Mouse (Mus musculus) stomach, embryonic 15.5 days (tissue): ENCODE data around the gene Cfap44. TPM values are rescaled to one million over a fixed set of nuclear protein-coding genes. Genes with fewer than 3 reads are reported as not detected.

Experiments
- ATAC-seq: fragments of 200-750 bp; cut with Nextera tagmentation; 2 replicates; pipeline ENCODE4 v1.8.0; 2017; ENCODE audit warnings: low read depth, moderate number of reproducible peaks, moderate TSS enrichment; ENCODE audit not compliant: insufficient read depth, low FRiP score
- H3K27ac ChIP-seq: fragments of 300-500 bp; sonication (generic); 2 replicates; pipeline ENCODE4 v1.5.1; 2015; ENCODE audit warnings: mild to moderate bottlenecking, inconsistent platforms
- H3K27me3 ChIP-seq: fragments of 300-500 bp; sonication (generic); replicated peaks from 2 replicates; pipeline ENCODE4 v1.6.1; 2015; ENCODE audit warnings: inconsistent platforms
- H3K36me3 ChIP-seq: fragments of 300-500 bp; sonication (generic); 2 replicates; pipeline ENCODE4 v1.6.1; 2015; ENCODE audit warnings: inconsistent platforms
- H3K4me1 ChIP-seq: fragments of 300-500 bp; sonication (generic); 2 replicates; pipeline ENCODE4 v1.6.1; 2015; ENCODE audit warnings: inconsistent platforms
- H3K4me2 ChIP-seq: fragments of 300-500 bp; sonication (generic); 2 replicates; pipeline ENCODE4 v1.6.1; 2015; ENCODE audit warnings: mild to moderate bottlenecking, inconsistent platforms
- H3K4me3 ChIP-seq: fragments of 300-500 bp; sonication (generic); replicated peaks from 2 replicates; pipeline ENCODE4 v1.5.1; 2015; ENCODE audit warnings: inconsistent platforms
- H3K9ac ChIP-seq: fragments of 300-500 bp; sonication (generic); 2 replicates; pipeline ENCODE4 v1.6.1; 2015; ENCODE audit warnings: inconsistent platforms
- H3K9me3 ChIP-seq: fragments of 300-500 bp; sonication (generic); 2 replicates; pipeline ENCODE4 v1.6.1; 2016; ENCODE audit warnings: inconsistent platforms
- WGBS: fragments of 180-500 bp; shearing (Covaris S2); methylation state at CpG from one replicate; pipeline ENCODE4 v1.1.7; 2015; 5-methylcytosine and 5-hydroxymethylcytosine counted together
- polyA plus RNA-seq: library from polyadenylated mRNA; unstranded; fragments of >200 nt; fragmentation: Nextera tagmentation; extraction: Ambion mirVana; gene quantifications from 2 replicates; pipeline ENCODE4 v1.2.1, GENCODE M21; 2015

The Cfap44 gene
- polyA plus RNA-seq, 1 experiment from 2014 or later = 0.17 TPM

DNA sequence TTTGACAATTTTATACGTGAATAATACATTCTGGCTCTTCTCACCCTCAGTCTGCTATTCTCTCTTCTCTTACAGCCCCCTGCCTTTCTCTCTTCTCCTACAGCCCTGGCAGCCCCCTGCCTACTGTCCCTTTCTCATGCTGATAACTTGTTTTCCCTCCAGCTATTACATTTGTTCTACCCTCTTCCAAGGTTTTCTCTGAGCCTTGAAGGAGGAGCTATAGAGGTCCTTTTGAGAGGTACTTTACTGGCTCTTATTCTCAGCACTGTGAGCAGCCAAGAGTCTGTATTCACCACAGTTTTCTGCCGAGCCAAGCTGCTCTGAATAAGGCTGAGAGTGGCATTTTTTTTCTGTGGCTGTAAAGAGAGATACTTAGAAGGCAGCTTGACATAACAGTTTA lies 11.0 kb upstream of the Cfap44 start:
- Histone ChIP-seq H3K4me1 (peaks cover 3% of the 10 kb centered on the region; the same call in 1 of the 2 replicates), H3K4me2 (no peak overlapping the region), H3K27me3 (no peaks in the 10 kb centered on the region), H3K4me3 (no peak overlapping the region), H3K36me3 (peaks cover 8% of the 10 kb centered on the region), H3K9ac (no peak overlapping the region), H3K9me3 (no peaks in the 10 kb centered on the region), H3K27ac (no peak overlapping the region)
- ATAC-seq = no peak
- WGBS = 51% methylated on average over 2 of the region's 2 CpGs

DNA sequence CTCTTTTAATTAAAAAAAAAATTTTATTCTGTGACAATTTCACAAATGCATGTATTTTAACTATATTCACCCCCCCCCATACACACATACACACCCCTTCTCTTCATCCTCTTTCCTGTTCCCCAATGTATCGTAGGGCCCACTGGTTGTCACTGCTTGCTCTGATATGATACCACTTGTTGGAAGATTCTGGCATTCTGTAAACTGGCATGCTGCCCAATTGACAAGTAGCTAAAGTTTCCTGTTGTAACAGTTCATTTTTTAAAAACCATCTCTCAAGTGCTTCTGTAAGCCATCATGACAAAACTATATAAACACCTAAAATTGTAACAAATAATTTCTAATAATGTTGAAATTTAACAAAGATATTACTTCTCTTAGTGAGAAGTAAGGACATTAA lies 10.3 kb upstream of the Cfap44 start:
- no peak overlapping the region for H3K4me2 ChIP-seq
- H3K27me3 ChIP-seq = no peaks in the 10 kb centered on the region
- WGBS = 69% methylated on average over 1 of the region's 1 CpGs
- ATAC-seq = no peak
- no peak overlapping the region for H3K27ac ChIP-seq
- H3K4me1 ChIP-seq = peaks cover 3% of the 10 kb centered on the region; the same call in 1 of the 2 replicates
- no peak overlapping the region for H3K4me3 ChIP-seq
- peaks cover 5% of the 10 kb centered on the region; the same call in 1 of the 2 replicates for H3K36me3 ChIP-seq
- no peak overlapping the region for H3K9ac ChIP-seq
- no peaks in the 10 kb centered on the region for H3K9me3 ChIP-seq

DNA sequence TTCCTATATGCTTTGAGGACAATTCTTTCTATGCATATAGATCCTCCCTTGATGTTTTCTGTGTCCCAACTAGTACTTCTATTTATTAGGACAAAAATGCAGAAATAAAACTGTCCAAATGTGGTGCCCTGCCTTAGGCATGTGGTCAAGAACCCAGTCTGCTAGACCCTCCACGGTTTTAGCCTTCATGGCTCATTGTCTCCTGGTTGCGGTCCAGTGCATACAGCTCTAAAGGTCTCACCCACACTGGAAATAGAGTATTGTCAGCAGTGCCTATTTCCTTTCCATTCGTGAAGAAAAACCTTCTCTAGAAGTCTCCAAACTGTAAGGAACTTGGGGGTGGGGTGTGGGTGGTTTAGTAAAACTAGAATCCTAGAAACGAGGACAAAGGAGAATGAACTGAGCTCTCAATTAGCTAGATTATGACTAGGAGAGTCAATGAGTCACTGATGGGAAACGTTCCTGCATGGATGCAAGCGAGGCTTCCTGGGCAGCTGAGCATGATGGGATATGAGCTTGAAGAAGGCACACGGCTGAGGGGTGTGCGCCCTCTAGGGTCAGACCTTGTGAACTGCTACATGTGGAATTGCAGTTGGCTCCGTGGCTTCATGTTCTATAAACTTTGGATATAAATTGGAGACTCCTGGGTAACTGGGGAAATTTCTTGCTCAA lies 2.6 kb upstream of the Cfap44 start:
- peaks cover 4% of the 10 kb centered on the region; the same call in 1 of the 2 replicates for H3K36me3 ChIP-seq
- H3K4me2 ChIP-seq = no peak overlapping the region
- H3K9ac ChIP-seq = no peak overlapping the region
- WGBS = 41% methylated on average over 9 of the region's 9 CpGs
- no peak overlapping the region for H3K27ac ChIP-seq
- H3K4me3 ChIP-seq = no peak overlapping the region
- no peaks in the 10 kb centered on the region for H3K27me3 ChIP-seq
- H3K4me1 ChIP-seq = peaks cover 7% of the 10 kb centered on the region; the same call in 1 of the 2 replicates
- no peak for ATAC-seq
- H3K9me3 ChIP-seq = no peaks in the 10 kb centered on the region

DNA sequence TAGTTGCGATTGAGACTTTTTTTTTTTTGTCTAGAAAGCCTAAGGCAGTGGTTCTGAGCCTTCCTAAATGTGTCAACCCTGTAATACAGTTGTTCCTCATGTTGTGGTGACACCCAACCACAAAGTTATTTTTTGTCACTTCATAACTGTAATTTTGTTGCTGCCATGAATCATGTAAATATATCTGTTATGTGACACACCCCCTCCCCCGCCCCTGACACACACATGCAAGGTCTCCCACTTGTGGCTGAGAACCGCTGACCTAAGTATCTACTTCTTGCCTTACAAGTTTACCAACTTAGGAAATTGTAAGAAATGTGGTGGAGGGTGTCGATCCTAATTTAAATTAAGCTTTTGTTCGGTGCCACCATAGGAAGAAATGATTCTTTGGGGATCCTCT lies 10.3 kb downstream of the Cfap44 start:
- Histone ChIP-seq H3K4me1 (no peaks in the 10 kb centered on the region), H3K36me3 (no peaks in the 10 kb centered on the region), H3K27me3 (no peaks in the 10 kb centered on the region), H3K9me3 (no peaks in the 10 kb centered on the region), H3K4me2 (no peak overlapping the region), H3K4me3 (no peak overlapping the region), H3K9ac (no peak overlapping the region), H3K27ac (no peak overlapping the region)
- no peak for ATAC-seq
- WGBS = 96% methylated on average over 5 of the region's 5 CpGs

DNA sequence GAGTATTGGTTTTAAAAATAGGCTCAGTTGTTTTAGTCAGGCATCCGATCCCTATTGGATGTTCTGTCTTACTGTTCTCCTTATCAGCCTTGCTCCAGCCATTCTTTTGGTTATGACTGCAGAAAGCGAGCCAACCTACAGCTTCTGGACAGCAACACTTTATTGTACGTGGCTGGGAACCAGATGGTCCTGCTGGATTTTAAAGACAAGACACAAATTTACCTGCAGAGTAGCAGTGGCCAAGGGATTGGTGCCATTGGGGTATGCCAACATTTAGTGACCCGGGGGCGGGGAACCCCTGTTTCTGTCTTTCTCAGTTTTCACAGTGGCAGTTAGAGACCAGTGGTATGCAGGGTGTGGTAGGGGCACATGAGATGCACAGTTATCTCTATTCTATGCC lies 12.6 kb downstream of the Cfap44 start:
- Histone ChIP-seq H3K4me1 (no peaks in the 10 kb centered on the region), H3K4me3 (no peak overlapping the region), H3K36me3 (no peaks in the 10 kb centered on the region), H3K9me3 (no peaks in the 10 kb centered on the region), H3K9ac (no peak overlapping the region), H3K27ac (no peak overlapping the region), H3K27me3 (no peaks in the 10 kb centered on the region), H3K4me2 (no peak overlapping the region)
- ATAC-seq = no peak
- 83% methylated on average over 5 of the region's 5 CpGs for WGBS

DNA sequence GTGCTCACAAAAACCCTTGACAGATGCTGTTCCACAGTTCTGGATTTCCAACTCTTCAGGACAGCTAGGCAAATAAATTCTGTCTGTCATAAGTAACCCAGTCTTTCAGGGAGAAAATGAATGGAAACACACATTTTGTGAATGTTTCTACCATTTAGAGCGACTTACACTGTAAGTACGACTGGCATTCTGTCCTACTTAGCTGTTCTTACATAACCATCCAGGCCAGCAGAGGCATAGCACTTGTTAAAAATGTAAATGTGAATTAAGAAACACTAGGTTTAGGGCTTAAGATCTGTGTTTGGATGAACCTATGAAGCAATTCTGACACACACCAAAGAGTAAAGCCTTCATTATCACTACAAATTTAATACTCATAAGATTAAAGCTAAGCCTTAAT lies 13.7 kb downstream of the Cfap44 start:
- no peaks in the 10 kb centered on the region for H3K4me1 ChIP-seq
- no peak overlapping the region for H3K4me2 ChIP-seq
- no peaks in the 10 kb centered on the region for H3K9me3 ChIP-seq
- H3K27ac ChIP-seq = no peak overlapping the region
- H3K27me3 ChIP-seq = no peaks in the 10 kb centered on the region
- WGBS = 88% methylated on average over 2 of the region's 2 CpGs
- H3K4me3 ChIP-seq = no peak overlapping the region
- no peaks in the 10 kb centered on the region for H3K36me3 ChIP-seq
- ATAC-seq = no peak
- no peak overlapping the region for H3K9ac ChIP-seq

DNA sequence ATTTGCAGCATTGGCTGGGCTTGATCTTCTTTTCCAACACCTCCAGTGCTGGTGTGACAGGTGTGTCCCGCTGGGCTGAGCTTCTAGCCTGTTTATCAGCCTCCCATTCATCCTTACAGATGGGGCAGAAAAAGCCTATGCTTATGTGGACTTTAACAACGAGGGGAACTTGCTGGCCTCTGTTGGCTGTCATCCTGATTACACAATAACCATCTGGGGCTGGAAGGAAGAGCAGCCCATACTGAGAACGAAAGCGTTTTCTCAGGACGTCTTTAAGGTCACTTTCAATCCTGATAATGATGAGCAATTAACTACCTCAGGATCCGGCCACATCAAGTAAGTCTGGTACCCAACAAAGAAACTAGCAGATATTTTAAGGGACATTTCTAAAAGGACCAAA lies 15.6 kb downstream of the Cfap44 start:
- H3K36me3 ChIP-seq = no peaks in the 10 kb centered on the region
- 30% methylated on average over 6 of the region's 6 CpGs for WGBS
- H3K4me3 ChIP-seq = no peak overlapping the region
- no peak overlapping the region for H3K9ac ChIP-seq
- no peak overlapping the region for H3K4me2 ChIP-seq
- H3K27me3 ChIP-seq = no peaks in the 10 kb centered on the region
- no peak for ATAC-seq
- H3K4me1 ChIP-seq = no peaks in the 10 kb centered on the region
- H3K9me3 ChIP-seq = no peaks in the 10 kb centered on the region
- H3K27ac ChIP-seq = no peak overlapping the region

DNA sequence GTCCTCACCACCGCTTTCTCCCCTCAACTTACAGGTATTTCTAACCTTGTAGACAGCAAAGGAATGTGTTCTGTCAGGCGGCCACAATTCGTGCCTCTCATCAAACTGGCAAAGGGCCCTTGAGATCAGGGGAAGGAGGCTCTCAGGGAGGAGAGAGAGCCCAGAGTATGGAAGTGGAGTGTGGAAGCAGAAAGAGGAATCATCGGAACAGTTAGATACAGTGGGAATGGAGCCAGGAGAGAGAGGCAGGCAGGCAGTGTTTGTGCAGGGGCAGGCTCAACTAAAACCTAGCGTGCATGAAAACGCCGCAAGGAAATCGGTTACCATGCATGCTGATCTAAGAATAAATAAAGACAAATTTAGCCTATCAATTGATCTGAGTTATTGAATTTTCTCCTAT lies 23.0 kb downstream of the Cfap44 start:
- H3K27ac ChIP-seq = no peak overlapping the region
- H3K9ac ChIP-seq = no peak overlapping the region
- no peaks in the 10 kb centered on the region for H3K9me3 ChIP-seq
- H3K4me3 ChIP-seq = no peak overlapping the region
- ATAC-seq = no peak
- no peaks in the 10 kb centered on the region for H3K27me3 ChIP-seq
- H3K36me3 ChIP-seq = no peaks in the 10 kb centered on the region
- WGBS = 55% methylated on average over 8 of the region's 8 CpGs
- H3K4me2 ChIP-seq = no peak overlapping the region
- H3K4me1 ChIP-seq = peaks cover 3% of the 10 kb centered on the region; the same call in 1 of the 2 replicates

DNA sequence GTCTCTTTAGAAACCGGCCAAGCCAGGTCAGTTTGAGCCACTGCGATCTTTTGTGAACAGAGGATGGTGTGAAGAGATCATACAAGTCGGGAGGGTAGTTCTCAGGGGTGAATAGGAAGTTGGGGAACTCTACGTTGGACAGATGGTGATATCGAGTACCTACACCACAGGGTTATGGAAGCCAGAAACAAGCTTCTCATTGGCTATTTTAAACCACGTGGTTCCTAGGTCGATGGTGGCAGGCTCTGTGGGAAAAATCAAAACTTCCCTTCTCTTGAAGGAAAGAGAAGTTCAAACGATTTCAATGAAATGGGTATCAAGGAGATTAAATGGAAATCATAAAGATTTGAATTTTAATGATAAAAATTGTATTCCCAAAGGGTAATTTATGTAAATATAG lies 27.1 kb downstream of the Cfap44 start:
- Histone ChIP-seq H3K4me3 (no peak overlapping the region), H3K36me3 (no peaks in the 10 kb centered on the region), H3K9ac (no peak overlapping the region), H3K27ac (no peak overlapping the region), H3K4me1 (peaks cover 3% of the 10 kb centered on the region; the same call in 1 of the 2 replicates), H3K27me3 (no peaks in the 10 kb centered on the region), H3K9me3 (no peaks in the 10 kb centered on the region), H3K4me2 (no peak overlapping the region)
- no peak for ATAC-seq
- 82% methylated on average over 8 of the region's 8 CpGs for WGBS

DNA sequence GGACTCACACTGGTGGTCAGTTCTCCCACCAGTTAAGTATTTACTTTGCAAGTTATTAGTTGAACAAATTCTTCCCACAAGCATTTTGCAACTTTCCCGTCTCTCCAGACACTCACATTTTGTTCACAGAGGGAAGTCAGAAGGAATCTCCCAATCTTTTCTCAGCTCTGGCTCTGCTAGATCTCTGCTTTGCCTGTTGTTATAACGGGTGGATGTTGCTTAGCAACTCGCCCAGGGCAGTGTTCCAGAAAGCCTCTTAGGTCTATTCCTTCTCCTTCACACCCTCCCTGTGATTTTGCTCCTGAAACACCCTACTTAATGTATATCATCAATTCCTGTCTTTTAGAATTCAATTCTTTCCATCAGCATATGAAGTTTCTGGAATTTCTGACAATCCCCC lies 28.9 kb downstream of the Cfap44 start:
- Histone ChIP-seq H3K4me2 (no peak overlapping the region), H3K36me3 (no peaks in the 10 kb centered on the region), H3K4me3 (no peak overlapping the region), H3K27me3 (no peaks in the 10 kb centered on the region), H3K9ac (no peak overlapping the region), H3K9me3 (no peaks in the 10 kb centered on the region), H3K4me1 (no peaks in the 10 kb centered on the region), H3K27ac (no peak overlapping the region)
- whole genome bisulfite sequencing = 20% methylated on average over 3 of the region's 3 CpGs
- no peak; the same call in 1 of the 2 replicates for ATAC-seq

DNA sequence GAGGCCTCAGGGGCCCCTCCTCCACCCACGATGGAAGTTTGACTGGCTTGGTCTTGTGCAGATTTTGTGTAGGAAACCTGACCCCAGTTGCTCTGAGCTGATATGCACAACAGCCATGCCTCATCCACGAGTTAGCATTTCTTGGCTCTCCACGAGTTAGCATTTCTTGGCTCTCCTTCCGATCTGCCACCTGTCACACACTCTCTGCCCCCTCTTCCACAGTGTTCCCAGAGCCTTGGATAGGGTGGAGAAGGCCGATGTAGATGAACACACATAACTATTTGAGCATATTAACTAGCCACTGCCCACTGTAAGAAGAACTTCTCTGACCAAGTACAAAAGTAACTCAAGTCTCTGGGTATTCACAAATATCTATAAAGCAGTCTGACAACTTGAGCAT lies 33.9 kb downstream of the Cfap44 start:
- Histone ChIP-seq H3K4me1 (no peaks in the 10 kb centered on the region), H3K9me3 (no peaks in the 10 kb centered on the region), H3K27me3 (no peaks in the 10 kb centered on the region), H3K4me3 (no peak overlapping the region), H3K4me2 (no peak overlapping the region), H3K27ac (no peak overlapping the region), H3K9ac (no peak overlapping the region), H3K36me3 (no peaks in the 10 kb centered on the region)
- ATAC-seq = no peak
- 72% methylated on average over 5 of the region's 5 CpGs for WGBS

DNA sequence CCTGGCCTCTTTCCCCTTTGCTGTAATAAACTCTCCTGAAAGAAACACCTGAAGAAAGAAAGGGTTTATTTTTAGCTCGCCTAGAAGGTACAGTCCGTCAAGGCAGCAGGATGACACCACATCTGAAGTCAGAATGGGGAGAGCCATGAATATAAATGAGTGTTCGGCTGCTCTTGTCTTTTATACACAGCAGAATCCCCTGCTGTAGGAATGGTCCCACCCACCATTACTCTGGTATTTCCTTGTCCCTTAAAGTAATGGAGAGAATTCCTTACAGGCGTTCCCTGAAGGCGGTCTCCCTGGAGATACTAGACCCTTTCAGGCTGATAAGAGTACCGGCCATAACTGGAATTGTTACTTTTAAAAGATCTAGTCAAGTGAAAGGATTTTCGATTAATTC lies 35.4 kb downstream of the Cfap44 start:
- H3K4me3 ChIP-seq = no peak overlapping the region
- no peaks in the 10 kb centered on the region for H3K9me3 ChIP-seq
- H3K27me3 ChIP-seq = no peaks in the 10 kb centered on the region
- H3K9ac ChIP-seq = no peak overlapping the region
- H3K4me2 ChIP-seq = no peak overlapping the region
- WGBS = 64% methylated on average over 7 of the region's 7 CpGs
- ATAC-seq = no peak
- no peak overlapping the region for H3K27ac ChIP-seq
- no peaks in the 10 kb centered on the region for H3K4me1 ChIP-seq
- H3K36me3 ChIP-seq = no peaks in the 10 kb centered on the region

DNA sequence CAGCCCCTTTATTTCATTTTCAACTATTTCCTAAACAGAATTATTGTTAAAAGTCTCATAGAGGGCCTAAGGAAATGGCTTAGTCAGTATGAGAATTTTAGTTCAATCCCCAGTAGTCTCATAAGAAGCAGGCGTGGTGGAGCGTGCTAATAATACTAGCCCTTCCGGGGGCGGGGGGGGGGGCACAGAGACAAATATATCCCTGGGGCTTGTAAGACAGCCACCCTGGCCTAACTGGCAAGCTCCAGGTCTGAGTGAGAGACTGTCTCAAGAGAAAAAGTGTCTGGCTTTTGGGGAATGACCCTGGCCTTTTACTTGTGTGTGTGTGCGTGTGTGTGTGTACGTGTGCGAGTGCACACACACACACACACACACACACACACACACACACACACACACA lies 40.3 kb downstream of the Cfap44 start:
- Histone ChIP-seq H3K36me3 (no peaks in the 10 kb centered on the region), H3K27ac (no peak overlapping the region), H3K4me1 (no peaks in the 10 kb centered on the region), H3K4me2 (no peak overlapping the region), H3K9ac (no peak overlapping the region), H3K27me3 (no peaks in the 10 kb centered on the region), H3K9me3 (no peaks in the 10 kb centered on the region), H3K4me3 (no peak overlapping the region)
- 82% methylated on average over 7 of the region's 7 CpGs for WGBS
- ATAC-seq = no peak
